Mouse (Mus musculus) heart, embryonic 14.5 days (tissue): ENCODE measurements around the gene Nmrk2. TPM values are rescaled to one million over a fixed set of nuclear protein-coding genes. Genes with fewer than 3 reads are reported as not detected.
A peak's percentile ranks its signal among the peaks of the same experiment; 100 is the strongest.

Source experiments
- ATAC-seq: fragments of 200-750 bp; cut with Nextera tagmentation; 2 replicates; pipeline ENCODE4 v1.8.0; 2017; ENCODE audit warnings: low read depth, moderate TSS enrichment; ENCODE audit not compliant: insufficient number of reproducible peaks, insufficient read depth, low FRiP score
- H3K27ac ChIP-seq, 2 experiments: fragments of 200-500 bp in 1 of 2; fragments of 300-500 bp in 1 of 2; sonication (generic) in 1 of 2; replicated peaks in 1 of 2; 2 replicates each; pipeline ENCODE4 v1.5.1; 2012 to 2014; ENCODE audit warnings: low read depth in 2 of 2, low read length in 2 of 2, control low read depth in 1 of 2, mild to moderate bottlenecking in 1 of 2, mixed read lengths in 1 of 2; ENCODE audit not compliant: control insufficient read depth in 1 of 2, insufficient read depth in 1 of 2
- H3K27me3 ChIP-seq: fragments of 300-500 bp; sonication (generic); 2 replicates; pipeline ENCODE4 v1.6.1; 2014; ENCODE audit warnings: mild to moderate bottlenecking, low read length, control low read depth; ENCODE audit not compliant: control insufficient read depth, insufficient read depth
- H3K36me3 ChIP-seq: fragments of 300-500 bp; sonication (generic); 2 replicates; pipeline ENCODE4 v1.6.1; 2014; ENCODE audit warnings: mild to moderate bottlenecking, control low read depth, low read length, mixed read lengths; ENCODE audit not compliant: control insufficient read depth, insufficient read depth
- H3K4me1 ChIP-seq, 2 experiments: fragments of 200-500 bp in 1 of 2; fragments of 300-500 bp in 1 of 2; sonication (generic) in 1 of 2; 2 replicates each; pipeline ENCODE4 v1.6.1; 2012 to 2014; ENCODE audit warnings: low read length in 2 of 2, control low read depth in 1 of 2, mixed read lengths in 1 of 2; ENCODE audit not compliant: control insufficient read depth in 2 of 2, insufficient read depth in 2 of 2
- H3K4me2 ChIP-seq: fragments of 300-500 bp; sonication (generic); 2 replicates; pipeline ENCODE4 v1.6.1; 2014; ENCODE audit warnings: mild to moderate bottlenecking, low read length
- H3K4me3 ChIP-seq, 2 experiments: fragments of 200-500 bp in 1 of 2; fragments of 300-500 bp in 1 of 2; sonication (generic) in 1 of 2; 2 replicates each; pipeline ENCODE4 v1.5.1; 2012 to 2014; ENCODE audit warnings: low read length in 2 of 2, mild to moderate bottlenecking in 2 of 2, control low read depth in 1 of 2, low read depth in 1 of 2, moderate library complexity in 1 of 2; ENCODE audit not compliant: control insufficient read depth in 1 of 2, insufficient read depth in 1 of 2
- H3K9ac ChIP-seq: fragments of 300-500 bp; sonication (generic); 2 replicates; pipeline ENCODE4 v1.6.1; 2014; ENCODE audit warnings: mild to moderate bottlenecking, low read length
- H3K9me3 ChIP-seq: fragments of 300-500 bp; sonication (generic); 2 replicates; pipeline ENCODE4 v1.6.1; 2016; ENCODE audit warnings: low read length, control low read depth; ENCODE audit not compliant: control insufficient read depth
- WGBS: fragments of 180-500 bp; shearing (Covaris S2); extraction: QIAGEN DNeasy Blood & Tissue Kit; methylation state at CpG from one replicate; pipeline ENCODE4 v1.1.7; 2014; 5-methylcytosine and 5-hydroxymethylcytosine counted together
- polyA plus RNA-seq: library from polyadenylated mRNA; unstranded; fragments of >200 nt; fragmentation: Nextera tagmentation; extraction: Ambion mirVana; gene quantifications from 2 replicates; pipeline ENCODE4 v1.2.1, GENCODE M21; 2014

The Nmrk2 gene
- polyA plus RNA-seq, 1 experiment from 2014 or later: 8.3 TPM

DNA sequence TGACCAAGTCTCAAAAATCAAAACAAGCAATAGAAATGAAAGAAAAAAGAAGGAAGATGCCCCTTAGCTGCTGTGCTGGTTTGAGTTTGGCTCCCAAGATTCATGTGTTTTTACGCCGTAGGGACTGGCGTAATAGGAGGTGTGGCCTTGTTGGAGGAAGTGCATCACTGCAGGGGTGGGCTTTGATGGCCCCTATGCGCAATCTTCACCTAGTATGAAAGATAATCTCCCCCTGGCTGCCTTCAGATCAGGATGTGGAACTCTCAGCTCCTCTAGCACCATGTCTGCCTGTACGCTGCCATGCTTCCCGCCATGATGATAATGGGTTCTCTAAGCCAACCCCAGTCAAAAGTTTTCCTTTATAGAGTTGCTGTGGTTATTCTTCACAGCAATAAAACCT, 14.4 kb upstream of the Nmrk2 start:
- 81% methylated on average over 6 of the region's 6 CpGs for WGBS
- H3K4me3 ChIP-seq: no peak overlapping the region
- H3K9me3 ChIP-seq: no peaks in the 10 kb centered on the region
- ATAC-seq: no peak
- no peak overlapping the region for H3K9ac ChIP-seq
- no peak overlapping the region for H3K4me2 ChIP-seq
- peaks cover 0 to 2% of the 10 kb centered on the region in 2 experiments; a peak in 1 of 4 replicates for H3K4me1 ChIP-seq
- H3K27me3 ChIP-seq: no peaks in the 10 kb centered on the region
- no peaks in the 10 kb centered on the region for H3K36me3 ChIP-seq
- no peak overlapping the region for H3K27ac ChIP-seq

DNA sequence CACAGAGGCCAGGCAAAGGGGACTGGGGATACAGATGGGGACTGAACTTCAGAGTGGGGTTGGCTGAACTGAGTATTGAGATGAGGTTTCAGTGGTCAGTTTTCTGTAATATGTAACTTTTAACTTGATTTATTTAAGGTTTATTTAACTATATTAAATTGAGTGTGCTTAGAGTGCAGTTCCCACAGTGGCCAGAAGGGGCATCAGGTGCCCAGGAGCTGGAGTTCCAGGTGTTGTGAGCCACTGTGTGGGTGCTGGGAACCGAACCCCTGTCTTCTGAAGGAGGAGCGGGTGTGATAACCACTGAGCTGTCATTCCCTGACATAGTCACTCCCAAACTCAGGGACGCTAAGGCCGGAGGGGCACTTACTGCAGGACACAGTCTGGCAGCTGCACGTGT, 8.3 kb upstream of the Nmrk2 start:
- 94% methylated on average over 5 of the region's 5 CpGs for WGBS
- no peak for ATAC-seq

GRCm38 (mm10) chr10:81204137-81204536, 2.3 kb upstream of the Nmrk2 start:
- peaks cover 39 to 42% of the 10 kb centered on the region in 2 experiments for H3K4me1 ChIP-seq
- H3K27ac ChIP-seq: peak overlapping the region; percentile 23 to 91; a peak in 3 of 4 replicates
- H3K4me2 ChIP-seq: no peak overlapping the region
- WGBS: 65% methylated on average over 4 of the region's 4 CpGs
- peaks cover 1% of the 10 kb centered on the region; the same call in 1 of the 2 replicates for H3K27me3 ChIP-seq
- no peak for ATAC-seq
- H3K36me3 ChIP-seq: no peaks in the 10 kb centered on the region
- H3K9ac ChIP-seq: no peak overlapping the region
- no peaks in the 10 kb centered on the region for H3K9me3 ChIP-seq
- H3K4me3 ChIP-seq: no peak overlapping the region

More for the DNA sequence above, 8.3 kb upstream of the Nmrk2 start:
- Histone ChIP-seq H3K27ac (no peak overlapping the region), H3K4me2 (no peak overlapping the region), H3K36me3 (no peaks in the 10 kb centered on the region), H3K4me3 (no peak overlapping the region), H3K27me3 (no peaks in the 10 kb centered on the region), H3K9ac (no peak overlapping the region), H3K4me1 (no peaks in the 10 kb centered on the region), H3K9me3 (peaks cover 5% of the 10 kb centered on the region)

DNA sequence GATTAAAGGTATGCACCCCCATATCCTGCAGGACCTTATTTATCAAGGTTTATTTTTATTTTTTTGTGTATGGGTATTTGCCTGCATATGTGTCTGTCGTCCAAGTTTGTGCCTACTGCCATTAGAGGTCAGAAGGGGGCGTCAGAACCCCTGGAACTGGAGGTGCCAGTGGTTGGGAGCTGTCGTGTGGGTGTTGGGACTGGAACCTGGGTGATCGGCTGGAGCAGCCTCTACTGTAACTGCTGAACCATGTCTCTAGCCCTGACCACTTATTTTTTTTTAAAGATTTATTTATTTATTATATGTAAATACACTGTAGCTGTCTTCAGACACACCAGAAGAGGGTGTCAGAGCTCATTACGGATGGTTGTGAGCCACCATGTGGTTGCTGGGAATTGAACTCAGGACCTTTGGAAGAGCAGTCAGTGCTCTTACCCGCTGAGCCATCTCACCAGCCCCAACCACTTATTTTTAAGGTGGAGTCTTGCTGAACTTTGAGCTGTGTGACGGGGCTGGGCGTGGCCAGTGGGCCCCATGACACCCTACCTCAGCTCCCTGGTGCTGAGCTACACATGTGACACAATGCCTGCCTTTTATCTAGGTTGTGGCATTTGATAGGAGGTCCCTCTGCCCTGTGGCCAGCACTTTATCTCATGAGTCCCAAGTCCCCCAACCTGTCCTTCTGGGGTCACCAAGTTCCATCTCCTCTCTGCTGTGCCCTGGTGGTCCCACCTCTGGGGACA, 1.3 kb upstream of the Nmrk2 start:
- Histone ChIP-seq H3K4me1 (peaks cover 42 to 48% of the 10 kb centered on the region in 2 experiments), H3K4me2 (peak overlapping the region; percentile 50), H3K9ac (peak overlapping the region; percentile 54), H3K9me3 (no peaks in the 10 kb centered on the region), H3K27ac (peak overlapping the region; percentile 83 to 91), H3K4me3 (no peak overlapping the region), H3K36me3 (no peaks in the 10 kb centered on the region), H3K27me3 (peaks cover 6% of the 10 kb centered on the region; the same call in 1 of the 2 replicates)
- WGBS: 55% methylated on average over 8 of the region's 8 CpGs
- ATAC-seq: no peak

GRCm38 (mm10) chr10:81200605-81201287, 1.1 kb downstream of the Nmrk2 start:
- Histone ChIP-seq H3K36me3 (peaks cover 3% of the 10 kb centered on the region; the same call in 1 of the 2 replicates), H3K4me1 (peaks cover 42 to 55% of the 10 kb centered on the region in 2 experiments), H3K27me3 (peaks cover 6% of the 10 kb centered on the region; the same call in 1 of the 2 replicates), H3K4me3 (no peak overlapping the region), H3K9ac (peak overlapping the region; percentile 69), H3K4me2 (peak overlapping the region; percentile 50), H3K9me3 (no peaks in the 10 kb centered on the region), H3K27ac (peak overlapping the region; percentile 88 to 91)
- ATAC-seq: no peak
- 61% methylated on average over 20 of the region's 20 CpGs for WGBS

DNA sequence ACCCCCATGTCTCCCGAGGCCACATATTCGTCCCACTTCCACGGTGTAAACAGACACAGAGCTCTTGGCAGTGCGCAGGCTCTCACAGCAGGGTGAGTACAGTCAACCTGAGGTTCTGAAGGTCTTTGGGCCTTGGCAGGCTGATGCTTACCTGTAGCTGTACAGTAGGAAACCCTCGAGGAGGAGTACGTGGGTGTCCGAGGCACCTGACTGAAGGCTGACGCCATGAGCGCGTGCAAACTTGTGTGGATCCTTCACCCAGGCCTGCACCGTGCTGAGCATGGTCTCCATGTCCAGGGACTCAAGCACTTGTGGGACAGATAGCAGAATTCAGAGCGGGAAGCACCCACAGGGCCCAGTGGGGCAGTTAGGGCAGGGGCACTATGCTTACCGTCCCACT, 1.7 kb downstream of the Nmrk2 start:
- peaks cover 42 to 55% of the 10 kb centered on the region in 2 experiments for H3K4me1 ChIP-seq

DNA sequence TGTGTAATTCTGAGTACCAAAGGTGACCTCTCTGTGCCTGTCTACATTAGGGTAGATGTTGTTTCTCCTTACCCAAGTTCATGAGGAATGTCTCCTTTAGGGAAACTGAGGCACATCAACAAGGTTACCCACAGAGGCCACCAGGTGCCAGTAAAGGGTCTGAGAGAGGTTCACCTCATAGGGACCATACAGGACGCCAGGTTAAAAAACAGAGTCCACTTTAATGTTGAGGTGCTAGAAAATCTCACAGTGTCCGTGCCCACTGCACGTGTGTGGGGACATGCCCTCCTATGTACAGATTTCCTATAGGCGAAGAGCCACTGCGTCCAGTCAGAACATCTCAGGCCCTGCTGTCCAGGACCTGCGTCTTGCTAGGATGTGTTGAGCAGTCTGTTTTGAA, 2.9 kb downstream of the Nmrk2 start:
- H3K27ac ChIP-seq: peak overlapping the region; percentile 15 to 91; a peak in 3 of 4 replicates
- peaks cover 6% of the 10 kb centered on the region; the same call in 1 of the 2 replicates for H3K27me3 ChIP-seq
- peaks cover 44 to 58% of the 10 kb centered on the region in 2 experiments for H3K4me1 ChIP-seq
- no peak for ATAC-seq
- H3K9ac ChIP-seq: peak overlapping the region; percentile 69
- no peak overlapping the region for H3K4me3 ChIP-seq
- WGBS: 71% methylated on average over 6 of the region's 6 CpGs
- H3K36me3 ChIP-seq: peaks cover 3% of the 10 kb centered on the region; the same call in 1 of the 2 replicates
- H3K9me3 ChIP-seq: no peaks in the 10 kb centered on the region
- peak overlapping the region; percentile 50 for H3K4me2 ChIP-seq

More for the DNA sequence above, 1.7 kb downstream of the Nmrk2 start:
- H3K4me2 ChIP-seq: peak overlapping the region; percentile 50
- peaks cover 6% of the 10 kb centered on the region; the same call in 1 of the 2 replicates for H3K27me3 ChIP-seq
- ATAC-seq: no peak
- H3K4me3 ChIP-seq: no peak overlapping the region
- 68% methylated on average over 13 of the region's 13 CpGs for WGBS
- peak overlapping the region; percentile 88 to 91 for H3K27ac ChIP-seq
- peaks cover 3% of the 10 kb centered on the region; the same call in 1 of the 2 replicates for H3K36me3 ChIP-seq
- no peaks in the 10 kb centered on the region for H3K9me3 ChIP-seq
- H3K9ac ChIP-seq: peak overlapping the region; percentile 69
